Mouse (Mus musculus) kidney, embryonic 15.5 days (tissue): ENCODE data around the gene Socs1. TPM values are rescaled to one million over a fixed set of nuclear protein-coding genes. Genes with fewer than 3 reads are reported as not detected.
A peak's percentile ranks its signal among the peaks of the same experiment; 100 is the strongest.

Experiments used
- ATAC-seq: fragments of 200-750 bp; cut with Nextera tagmentation; replicated peaks from 2 replicates; pipeline ENCODE4 v1.8.0; 2017; ENCODE audit warnings: moderate TSS enrichment; ENCODE audit not compliant: low FRiP score
- H3K27ac ChIP-seq: fragments of 300-500 bp; sonication (generic); 2 replicates; pipeline ENCODE4 v1.5.1; 2015; ENCODE audit warnings: mild to moderate bottlenecking, inconsistent platforms
- H3K27me3 ChIP-seq: fragments of 300-500 bp; sonication (generic); 2 replicates; pipeline ENCODE4 v1.6.1; 2015; ENCODE audit warnings: inconsistent platforms
- H3K36me3 ChIP-seq: fragments of 300-500 bp; sonication (generic); 2 replicates; pipeline ENCODE4 v1.6.1; 2015; ENCODE audit warnings: inconsistent platforms
- H3K4me1 ChIP-seq: fragments of 300-500 bp; sonication (generic); 2 replicates; pipeline ENCODE4 v1.6.1; 2015; ENCODE audit warnings: inconsistent platforms
- H3K4me2 ChIP-seq: fragments of 300-500 bp; sonication (generic); 2 replicates; pipeline ENCODE4 v1.6.1; 2015; ENCODE audit warnings: moderate library complexity, mild to moderate bottlenecking, inconsistent platforms
- H3K4me3 ChIP-seq: fragments of 300-500 bp; sonication (generic); replicated peaks from 2 replicates; pipeline ENCODE4 v1.5.1; 2015; ENCODE audit warnings: mild to moderate bottlenecking, inconsistent platforms
- H3K9ac ChIP-seq: fragments of 300-500 bp; sonication (generic); 2 replicates; pipeline ENCODE4 v1.6.1; 2015; ENCODE audit warnings: mild to moderate bottlenecking, inconsistent platforms
- H3K9me3 ChIP-seq: fragments of 300-500 bp; sonication (generic); replicated peaks from 2 replicates; pipeline ENCODE4 v1.6.1; 2016; ENCODE audit warnings: inconsistent platforms
- WGBS: fragments of 180-500 bp; shearing (Covaris S2); methylation state at CpG from one replicate; pipeline ENCODE4 v1.1.7; 2015; ENCODE audit warnings: mixed read lengths; 5-methylcytosine and 5-hydroxymethylcytosine counted together
- polyA plus RNA-seq: library from polyadenylated mRNA; unstranded; fragments of >200 nt; fragmentation: Nextera tagmentation; extraction: Ambion mirVana; gene quantifications from 2 replicates; pipeline ENCODE4 v1.2.1, GENCODE M21; 2015

Gene Socs1
- polyA plus RNA-seq, 1 experiment from 2014 or later, result 7.8 TPM

- Histone ChIP-seq H3K27me3 (no peaks in the 10 kb centered on the region), H3K9me3 (no peaks in the 10 kb centered on the region), H3K36me3 (no peaks in the 10 kb centered on the region), H3K4me1 (peaks cover 63% of the 10 kb centered on the region), H3K4me2 (peak overlapping the region; percentile 97), H3K27ac (peak overlapping the region; percentile 99), H3K4me3 (peak overlapping the region; percentile 79), H3K9ac (peak overlapping the region; percentile 75)
- WGBS, result 1% methylated on average over 43 of the region's 55 CpGs
- ATAC-seq, result peak; percentile 80
Observed at GRCm38 (mm10) chr16:10784793-10785370, 454 bp downstream of the Socs1 start.

DNA sequence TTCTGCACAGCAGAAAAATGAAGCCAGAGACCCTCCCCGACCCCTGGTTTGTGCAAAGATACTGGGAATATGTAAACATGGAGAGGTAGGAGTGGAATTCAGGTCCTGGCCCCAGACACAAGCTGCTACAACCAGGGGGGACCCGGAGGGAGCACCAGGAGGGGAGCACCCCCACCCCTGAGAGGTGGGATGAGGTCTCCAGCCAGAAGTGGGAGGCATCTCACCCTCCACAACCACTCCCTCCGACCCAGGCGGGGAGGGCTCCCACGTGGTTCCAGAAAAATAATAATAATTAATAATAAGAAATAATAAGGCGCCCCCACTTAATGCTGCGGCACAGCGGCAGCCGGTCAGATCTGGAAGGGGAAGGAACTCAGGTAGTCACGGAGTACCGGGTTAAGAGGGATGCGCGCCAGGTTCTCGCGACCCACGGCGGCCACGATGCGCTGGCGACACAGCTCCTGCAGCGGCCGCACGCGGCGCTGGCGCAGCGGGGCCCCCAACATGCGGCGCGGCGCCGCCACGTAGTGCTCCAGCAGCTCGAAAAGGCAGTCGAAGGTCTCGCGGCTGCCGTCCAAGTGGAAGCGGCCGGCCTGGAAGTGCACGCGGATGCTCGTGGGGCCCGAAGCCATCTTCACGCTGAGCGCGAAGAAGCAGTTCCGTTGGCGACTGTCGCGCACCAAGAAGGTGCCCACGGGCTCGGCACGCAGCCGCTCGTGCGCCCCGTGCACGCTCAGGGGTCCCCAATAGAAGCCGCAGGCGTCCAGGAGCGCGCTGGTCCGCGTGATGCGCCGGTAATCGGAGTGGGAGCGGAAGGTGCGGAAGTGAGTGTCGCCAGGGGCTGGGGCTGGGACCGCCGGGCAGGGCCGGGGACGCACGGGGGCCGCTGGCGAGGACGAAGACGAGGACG is 1.2 kb downstream of the Socs1 start:
- peak overlapping the region; percentile 99 for H3K27ac ChIP-seq
- WGBS, result 1% methylated on average over 81 of the region's 81 CpGs
- no peaks in the 10 kb centered on the region for H3K36me3 ChIP-seq
- no peaks in the 10 kb centered on the region for H3K9me3 ChIP-seq
- peak overlapping the region; percentile 75 for H3K9ac ChIP-seq
- ATAC-seq, result peak; percentile 6
- peaks cover 63% of the 10 kb centered on the region for H3K4me1 ChIP-seq
- H3K4me2 ChIP-seq, result peak overlapping the region; percentile 97
- H3K4me3 ChIP-seq, result peak overlapping the region; percentile 79
- no peaks in the 10 kb centered on the region for H3K27me3 ChIP-seq

- peaks cover 62% of the 10 kb centered on the region for H3K4me1 ChIP-seq
Observed at GRCm38 (mm10) chr16:10783451-10783850, 1.9 kb downstream of the Socs1 start.

DNA sequence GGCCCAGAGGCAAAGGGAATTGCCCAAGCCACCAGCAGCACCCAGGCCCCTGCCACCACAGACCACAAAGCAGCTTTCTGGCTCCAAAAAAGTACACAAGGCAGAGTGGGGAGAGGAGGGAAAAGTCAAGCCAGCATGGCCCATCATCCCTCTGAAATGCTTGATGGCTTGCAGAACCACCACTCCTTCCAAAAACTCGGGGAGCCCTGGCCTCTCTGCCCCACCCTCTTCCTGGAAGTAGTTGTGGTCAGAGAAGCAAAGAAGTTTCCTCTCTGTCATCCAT is 2.2 kb downstream of the Socs1 start:
- Histone ChIP-seq H3K9me3 (no peaks in the 10 kb centered on the region), H3K9ac (peak overlapping the region; percentile 0; the same call in 1 of the 2 replicates), H3K4me1 (peaks cover 59% of the 10 kb centered on the region), H3K27ac (no peak overlapping the region), H3K4me2 (peak overlapping the region; percentile 97), H3K27me3 (no peaks in the 10 kb centered on the region), H3K36me3 (no peaks in the 10 kb centered on the region), H3K4me3 (peak overlapping the region; percentile 79; the same call in 1 of the 2 replicates)
- 39% methylated on average over 1 of the region's 1 CpGs for WGBS
- ATAC-seq, result no peak

More at GRCm38 (mm10) chr16:10783451-10783850, 1.9 kb downstream of the Socs1 start:
- Histone ChIP-seq H3K9ac (no peak overlapping the region), H3K4me2 (peak overlapping the region; percentile 97), H3K4me3 (peak overlapping the region; percentile 79), H3K36me3 (no peaks in the 10 kb centered on the region), H3K27ac (no peak overlapping the region), H3K27me3 (no peaks in the 10 kb centered on the region), H3K9me3 (no peaks in the 10 kb centered on the region)
- ATAC-seq, result no peak
- 62% methylated on average over 8 of the region's 8 CpGs for WGBS

DNA sequence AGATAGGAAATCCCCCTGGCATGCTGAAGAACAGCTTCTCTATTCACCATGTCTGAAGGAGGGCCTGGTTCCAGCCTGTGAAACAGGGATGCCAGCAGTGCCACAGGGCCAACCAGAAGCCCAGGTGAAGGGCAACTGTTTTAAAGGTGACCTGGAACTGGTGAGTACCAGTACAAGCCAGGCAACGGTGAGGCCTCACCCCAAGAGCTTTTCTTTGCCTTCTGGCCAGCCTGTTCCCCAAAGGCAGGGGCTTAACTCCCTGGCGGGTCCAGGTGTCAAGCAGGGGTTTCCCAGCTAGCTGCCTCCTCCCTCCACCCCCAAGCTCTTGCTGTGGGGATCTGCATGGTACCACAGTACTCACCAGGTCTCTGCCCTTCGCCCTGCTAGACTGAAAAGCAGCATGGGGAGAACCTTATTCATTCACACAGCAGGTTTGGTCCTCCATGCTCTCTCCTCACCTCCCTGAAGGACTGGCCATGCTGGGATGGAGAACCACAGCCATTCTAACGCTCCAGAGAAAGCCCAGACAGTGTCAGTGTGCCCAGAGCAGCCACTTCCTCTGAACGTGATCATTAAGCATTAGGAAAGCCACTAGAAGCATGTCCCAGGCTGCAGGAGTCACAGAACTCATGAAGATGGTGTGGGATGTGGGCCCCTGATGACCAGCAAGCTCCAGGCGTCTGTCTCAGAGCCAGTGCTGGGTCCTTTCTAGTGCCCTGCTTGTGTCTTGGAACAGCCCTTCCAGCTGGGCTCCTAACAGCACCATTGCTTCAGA is 2.8 kb downstream of the Socs1 start:
- H3K36me3 ChIP-seq, result no peaks in the 10 kb centered on the region
- no peaks in the 10 kb centered on the region for H3K9me3 ChIP-seq
- no peaks in the 10 kb centered on the region for H3K27me3 ChIP-seq
- WGBS, result 48% methylated on average over 6 of the region's 6 CpGs
- peak overlapping the region; percentile 97 for H3K4me2 ChIP-seq
- H3K4me1 ChIP-seq, result peaks cover 58% of the 10 kb centered on the region
- H3K9ac ChIP-seq, result peak overlapping the region; percentile 0; the same call in 1 of the 2 replicates
- no peak for ATAC-seq
- H3K4me3 ChIP-seq, result peak overlapping the region; percentile 79; the same call in 1 of the 2 replicates
- peak overlapping the region; percentile 41 for H3K27ac ChIP-seq

DNA sequence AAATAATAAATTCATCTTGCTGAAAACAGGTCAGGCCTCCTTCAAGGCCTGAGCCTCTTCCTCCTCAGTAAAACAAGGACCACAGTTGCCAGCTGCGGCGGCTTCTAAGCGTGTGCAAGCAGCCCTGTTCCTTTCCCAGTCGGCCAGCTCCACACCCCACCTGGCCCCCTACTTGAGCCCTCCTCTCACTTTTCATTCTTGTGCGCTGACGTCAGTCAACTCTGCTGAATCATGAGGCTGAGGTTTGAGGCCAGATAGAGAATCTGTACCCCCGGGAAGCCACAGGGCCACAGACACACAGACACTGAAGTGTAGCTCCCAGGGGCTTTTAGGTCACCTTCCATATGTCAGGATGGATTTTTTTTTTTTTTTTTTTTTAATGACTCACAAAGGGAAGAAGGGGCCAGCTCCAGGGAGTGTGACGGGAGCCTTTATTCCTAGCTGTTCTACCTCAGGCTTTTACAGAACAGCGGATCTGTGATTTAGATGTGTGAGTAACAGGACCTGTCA is 3.4 kb downstream of the Socs1 start:
- H3K9ac ChIP-seq, result no peak overlapping the region
- 39% methylated on average over 9 of the region's 9 CpGs for WGBS
- ATAC-seq, result no peak
- no peaks in the 10 kb centered on the region for H3K27me3 ChIP-seq
- H3K4me3 ChIP-seq, result no peak overlapping the region
- peaks cover 55% of the 10 kb centered on the region for H3K4me1 ChIP-seq
- no peaks in the 10 kb centered on the region for H3K36me3 ChIP-seq
- no peaks in the 10 kb centered on the region for H3K9me3 ChIP-seq
- peak overlapping the region; percentile 97 for H3K4me2 ChIP-seq
- peak overlapping the region; percentile 41; the same call in 1 of the 2 replicates for H3K27ac ChIP-seq

DNA sequence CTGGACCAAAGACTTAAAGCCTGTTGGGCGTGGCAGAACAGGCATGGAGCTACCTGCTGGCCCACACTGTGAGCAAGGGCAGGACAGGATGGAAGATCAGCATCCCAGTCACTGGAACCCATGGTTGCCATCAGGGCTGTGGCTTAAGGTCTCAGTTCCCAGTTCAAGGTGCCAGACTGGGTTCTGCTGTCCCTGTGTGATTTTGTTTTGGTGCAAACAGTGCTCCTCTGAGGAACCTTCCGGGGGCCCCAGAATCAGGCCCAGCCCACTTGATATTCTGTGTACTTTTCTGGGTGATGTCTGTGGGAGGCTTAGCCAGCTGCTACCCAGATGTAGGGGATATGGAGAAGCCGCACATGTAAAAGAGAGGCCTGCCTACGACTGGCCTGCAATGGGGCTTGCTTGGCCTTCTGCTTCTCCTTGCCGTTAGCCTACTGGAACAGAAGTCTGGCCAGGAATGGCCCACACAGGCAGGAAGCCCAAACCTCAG is 4.7 kb downstream of the Socs1 start:
- WGBS, result 73% methylated on average over 5 of the region's 5 CpGs
- Histone ChIP-seq H3K36me3 (no peaks in the 10 kb centered on the region), H3K27ac (no peak overlapping the region), H3K9ac (no peak overlapping the region), H3K9me3 (no peaks in the 10 kb centered on the region), H3K4me1 (peaks cover 51% of the 10 kb centered on the region), H3K4me2 (no peak overlapping the region), H3K4me3 (no peak overlapping the region), H3K27me3 (no peaks in the 10 kb centered on the region)
- ATAC-seq, result no peak

DNA sequence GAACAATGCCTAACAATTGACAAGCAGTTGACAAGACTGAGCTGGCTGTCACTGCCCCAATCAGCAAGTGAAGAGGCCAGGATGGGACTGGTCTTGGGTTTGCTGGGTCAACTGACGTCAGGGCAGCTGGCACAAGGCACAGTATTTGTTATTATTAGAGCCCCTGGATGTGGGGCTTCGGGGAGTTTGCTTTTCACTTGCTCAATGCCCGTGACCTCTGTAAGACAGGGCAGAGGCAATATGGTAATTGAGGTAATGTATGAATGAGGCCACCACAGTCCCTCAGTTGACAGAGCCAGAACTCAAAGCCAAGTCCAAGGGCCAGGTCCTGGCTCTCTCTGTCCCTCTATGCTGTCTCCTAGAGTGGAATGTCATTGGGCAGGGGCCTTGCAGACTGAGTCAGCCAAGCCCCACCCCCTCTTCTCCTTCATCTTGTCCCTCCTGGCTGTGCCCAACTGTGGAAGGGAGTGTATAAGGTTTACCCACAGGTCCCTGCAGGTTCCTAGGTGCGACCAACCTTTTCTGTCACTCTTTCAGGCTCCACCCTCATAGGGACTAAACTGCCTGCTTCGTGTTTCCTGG is 7.7 kb downstream of the Socs1 start:
- no peak overlapping the region for H3K27ac ChIP-seq
- no peak overlapping the region for H3K4me2 ChIP-seq
- H3K4me3 ChIP-seq, result no peak overlapping the region
- H3K4me1 ChIP-seq, result peaks cover 30% of the 10 kb centered on the region
- H3K27me3 ChIP-seq, result no peaks in the 10 kb centered on the region
- no peaks in the 10 kb centered on the region for H3K36me3 ChIP-seq
- no peak overlapping the region for H3K9ac ChIP-seq
- WGBS, result 52% methylated on average over 5 of the region's 5 CpGs
- ATAC-seq, result no peak
- no peaks in the 10 kb centered on the region for H3K9me3 ChIP-seq

- no peaks in the 10 kb centered on the region for H3K27me3 ChIP-seq
- no peaks in the 10 kb centered on the region for H3K9me3 ChIP-seq
- ATAC-seq, result no peak
- no peak overlapping the region for H3K9ac ChIP-seq
- H3K4me2 ChIP-seq, result no peak overlapping the region
- H3K4me1 ChIP-seq, result peaks cover 17% of the 10 kb centered on the region
- WGBS, result 22% methylated on average over 7 of the region's 7 CpGs
- H3K36me3 ChIP-seq, result no peaks in the 10 kb centered on the region
- H3K4me3 ChIP-seq, result no peak overlapping the region
- no peak overlapping the region for H3K27ac ChIP-seq
Observed at GRCm38 (mm10) chr16:10776322-10776721, 9.0 kb downstream of the Socs1 start.

GRCm38 (mm10) chr16:10774726-10775125 is 10.6 kb downstream of the Socs1 start:
- Histone ChIP-seq H3K36me3 (no peaks in the 10 kb centered on the region), H3K9ac (no peak overlapping the region), H3K9me3 (no peaks in the 10 kb centered on the region), H3K4me2 (no peak overlapping the region), H3K4me3 (no peak overlapping the region), H3K27ac (no peak overlapping the region), H3K27me3 (no peaks in the 10 kb centered on the region), H3K4me1 (peaks cover 24% of the 10 kb centered on the region)
- WGBS, result 73% methylated on average over 4 of the region's 4 CpGs
- no peak for ATAC-seq

- Histone ChIP-seq H3K27me3 (no peaks in the 10 kb centered on the region), H3K27ac (no peak overlapping the region), H3K4me3 (no peak overlapping the region), H3K9ac (no peak overlapping the region), H3K4me1 (peaks cover 34% of the 10 kb centered on the region), H3K9me3 (no peaks in the 10 kb centered on the region), H3K36me3 (no peaks in the 10 kb centered on the region), H3K4me2 (no peak overlapping the region)
- 84% methylated on average over 8 of the region's 8 CpGs for WGBS
- ATAC-seq, result no peak
Observed at GRCm38 (mm10) chr16:10773543-10773942, 11.8 kb downstream of the Socs1 start.
